Mouse (Mus musculus) spleen, adult 2 months (tissue): ENCODE measurements around the gene Ppm1j.

Experiments used
- CTCF ChIP-seq: fragments of 200-500 bp; IDR thresholded peaks from 2 replicates; pipeline ENCODE4 v1.5.1; 2011; ENCODE audit warnings: mild to moderate bottlenecking, inconsistent platforms; ENCODE audit not compliant: insufficient read depth, insufficient read length, insufficient replicate concordance; ENCODE audit errors: extremely low read depth
- POLR2A ChIP-seq: fragments of 200-500 bp; IDR thresholded peaks from 2 replicates; pipeline ENCODE4 v1.6.1; 2011; ENCODE audit warnings: low read depth, low read length, inconsistent platforms

GRCm38 (mm10) chr3:104781471-104781903, 631 bp downstream of the Ppm1j start, which contains the start of gene Fam19a3:
- TF ChIP-seq CTCF (no peak), POLR2A (no peak)
